Mouse (Mus musculus): ENCODE results near the gene C1s2. TPM values are rescaled to one million over a fixed set of nuclear protein-coding genes. Genes with fewer than 3 reads are reported as not detected.
"Not testable (repeated sequence)": the region's sequence is repeated elsewhere in the genome, so short reads cannot be mapped to it uniquely, and the experiment has no call there.

C1s2 gene
- 0.59 and 0.62 TPM in 2 replicates for polyA plus RNA-seq (2012; rRNA removed)

DNA sequence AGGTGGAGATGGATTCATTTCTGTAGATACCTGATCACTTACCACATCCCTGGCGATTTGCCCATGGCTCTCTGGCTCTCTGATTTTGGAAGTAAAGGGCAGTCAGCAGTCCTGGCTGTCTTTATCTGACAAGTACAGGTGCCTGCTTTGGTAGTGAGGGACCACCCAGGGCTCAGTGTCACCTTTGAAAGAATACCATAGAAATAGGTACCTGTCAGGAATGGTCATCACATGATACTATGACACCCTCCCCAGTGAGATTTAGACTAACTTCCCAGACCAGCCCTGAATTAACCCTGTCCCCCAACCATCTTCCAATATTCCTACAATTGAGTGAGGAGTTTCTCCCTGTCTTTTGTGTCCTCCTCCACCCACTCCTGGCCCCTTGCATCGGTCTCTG, at the start of gene C1s2:
TSS of gene C1s2 (minus strand) at position 101 of the 400 bp plus-strand sequence.
- not testable (repeated sequence) for DNase-seq (ENCODE audit: extremely low spot score in 1 of 2, low spot score in 1 of 2)

- peak in 1 of 2 experiments; percentile 57 for DNase-seq (ENCODE audit: extremely low spot score in 1 of 2, low spot score in 1 of 2)
Measured at GRCm38 (mm10) chr6:124683591-124684417, 47.9 kb upstream of the C1s2 start.

DNA sequence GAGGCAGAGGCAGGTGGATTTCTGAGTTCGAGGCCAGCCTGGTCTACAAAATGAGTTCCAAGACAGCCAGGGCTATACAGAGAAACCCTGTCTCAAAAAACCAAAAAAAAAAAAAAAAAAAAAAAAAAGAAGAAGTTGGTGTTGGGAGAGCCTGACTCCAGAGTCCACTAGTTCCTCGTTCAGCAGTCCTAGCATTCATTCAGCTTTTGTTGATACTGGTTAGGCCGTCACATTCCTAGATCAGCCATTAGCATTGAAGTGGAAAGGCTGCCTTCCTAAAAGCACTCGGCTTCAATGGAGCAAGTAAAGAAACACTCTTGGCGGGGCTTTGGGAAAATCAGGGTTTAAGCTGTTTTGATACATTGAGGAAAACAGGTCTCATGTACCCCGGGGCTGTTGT, 46.4 kb upstream of the C1s2 start:
- DNase-seq (ENCODE audit: extremely low spot score in 1 of 2, low spot score in 1 of 2): not testable (repeated sequence)

- DNase-seq (ENCODE audit: extremely low spot score in 1 of 2, low spot score in 1 of 2): peak in 1 of 2 experiments; percentile 42
Measured at GRCm38 (mm10) chr6:124679486-124679885, 43.6 kb upstream of the C1s2 start.

GRCm38 (mm10) chr6:124678769-124679168, 42.9 kb upstream of the C1s2 start:
- no peak for DNase-seq (ENCODE audit: extremely low spot score in 1 of 2, low spot score in 1 of 2)

DNA sequence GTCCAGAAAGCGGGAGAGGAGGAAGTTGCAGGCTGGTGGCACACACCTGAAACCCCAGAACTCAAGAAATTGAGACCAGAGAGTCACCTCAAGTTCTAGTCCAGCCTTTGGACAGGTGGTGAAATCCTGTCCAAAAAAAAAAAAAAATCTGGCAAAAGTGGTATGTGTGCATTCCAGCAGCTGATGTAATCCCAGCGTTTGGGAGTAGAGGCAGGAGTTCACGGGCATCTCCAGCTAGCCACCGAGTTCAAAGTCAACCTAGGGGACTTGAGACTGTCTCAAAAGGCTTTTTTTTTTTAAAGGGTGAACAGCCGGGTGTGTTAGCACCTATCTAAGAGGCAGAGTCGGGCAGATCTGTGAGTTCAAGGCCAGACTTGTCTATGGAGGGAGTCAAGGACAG, 40.3 kb upstream of the C1s2 start:
- DNase-seq (ENCODE audit: extremely low spot score in 1 of 2, low spot score in 1 of 2): no peak

GRCm38 (mm10) chr6:124674591-124674990, 38.7 kb upstream of the C1s2 start:
- no peak for DNase-seq (ENCODE audit: extremely low spot score in 1 of 2, low spot score in 1 of 2)

DNA sequence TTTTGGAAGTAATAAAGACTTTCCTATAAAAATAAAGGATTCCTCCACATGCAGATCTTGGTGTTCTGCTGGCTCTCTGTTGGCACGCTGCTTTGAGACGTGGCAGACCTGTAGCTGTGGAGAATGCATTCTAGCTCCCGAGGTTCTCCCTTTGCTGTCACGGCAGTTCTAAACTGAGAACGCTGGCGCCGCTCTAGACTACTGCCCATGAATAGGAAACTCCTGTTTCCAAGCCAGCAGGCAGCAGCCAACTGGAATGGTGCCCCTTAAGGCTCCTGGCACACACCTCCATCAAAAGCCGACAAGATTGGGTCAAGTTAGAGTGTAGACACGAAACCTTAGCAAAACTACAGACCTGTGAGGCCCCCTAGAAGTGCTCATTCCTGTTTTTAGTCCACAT, 37.7 kb upstream of the C1s2 start:
- peak; percentile 36 to 67 for DNase-seq (ENCODE audit: extremely low spot score in 1 of 2, low spot score in 1 of 2)

GRCm38 (mm10) chr6:124672100-124672499, 36.2 kb upstream of the C1s2 start:
- no peak for DNase-seq (ENCODE audit: extremely low spot score in 1 of 2, low spot score in 1 of 2)

GRCm38 (mm10) chr6:124670281-124670900, 34.5 kb upstream of the C1s2 start:
- DNase-seq (ENCODE audit: extremely low spot score in 1 of 2, low spot score in 1 of 2): no peak

DNA sequence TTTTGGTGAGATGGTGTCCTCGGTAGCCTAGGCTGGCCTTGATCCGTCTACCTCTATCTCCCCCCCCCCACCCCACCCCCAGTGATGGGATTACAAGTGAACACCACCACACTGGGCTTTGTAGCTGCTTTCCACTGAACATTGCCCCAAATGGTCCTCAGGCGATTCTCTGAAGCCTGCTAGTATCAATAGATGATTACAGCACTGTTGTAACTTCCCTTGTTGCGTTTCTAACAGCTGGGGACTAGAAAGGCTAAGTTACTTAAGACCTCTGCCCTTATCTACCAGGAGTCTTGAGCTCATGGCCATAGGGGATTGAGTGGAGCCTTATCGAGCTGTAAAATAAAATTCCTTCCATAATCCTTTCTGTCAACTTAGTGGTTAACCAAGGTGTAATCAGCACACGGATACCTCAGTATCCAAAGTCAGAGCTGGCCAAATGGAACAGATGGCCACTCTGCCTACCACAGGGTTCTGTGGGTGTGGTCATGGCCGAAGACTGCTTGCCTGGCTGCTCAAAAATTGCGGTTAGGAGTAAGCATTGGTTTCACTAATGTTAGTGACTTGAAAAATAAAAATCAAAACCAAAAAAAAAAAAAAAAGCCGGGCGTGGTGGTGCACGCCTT, 33.5 kb upstream of the C1s2 start:
- no peak for DNase-seq (ENCODE audit: extremely low spot score in 1 of 2, low spot score in 1 of 2)

GRCm38 (mm10) chr6:124665011-124665410, 29.1 kb upstream of the C1s2 start:
- DNase-seq (ENCODE audit: extremely low spot score in 1 of 2, low spot score in 1 of 2): no peak

DNA sequence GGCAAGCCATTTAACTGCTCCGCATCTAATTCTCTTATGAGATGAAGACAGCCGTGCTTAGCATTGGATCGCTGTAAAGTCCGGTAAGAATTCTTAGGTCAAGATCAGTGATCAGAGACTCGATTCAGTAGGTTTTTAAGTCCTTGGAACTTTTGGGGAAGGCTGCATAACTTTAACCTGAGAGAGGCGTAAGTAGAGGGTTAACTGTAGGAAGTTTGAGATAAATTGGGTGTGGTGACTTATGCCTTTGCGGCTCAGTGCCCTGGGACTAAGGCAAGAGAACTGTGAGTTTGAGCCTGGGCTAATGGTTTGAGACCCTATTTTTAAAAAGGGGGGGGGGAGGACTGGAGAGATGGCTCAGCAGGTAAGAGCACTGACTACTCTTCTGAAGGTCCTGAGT, 28.4 kb upstream of the C1s2 start:
- DNase-seq (ENCODE audit: extremely low spot score in 1 of 2, low spot score in 1 of 2): no peak

GRCm38 (mm10) chr6:124663424-124663795, 27.5 kb upstream of the C1s2 start:
- no peak for DNase-seq (ENCODE audit: extremely low spot score in 1 of 2, low spot score in 1 of 2)

DNA sequence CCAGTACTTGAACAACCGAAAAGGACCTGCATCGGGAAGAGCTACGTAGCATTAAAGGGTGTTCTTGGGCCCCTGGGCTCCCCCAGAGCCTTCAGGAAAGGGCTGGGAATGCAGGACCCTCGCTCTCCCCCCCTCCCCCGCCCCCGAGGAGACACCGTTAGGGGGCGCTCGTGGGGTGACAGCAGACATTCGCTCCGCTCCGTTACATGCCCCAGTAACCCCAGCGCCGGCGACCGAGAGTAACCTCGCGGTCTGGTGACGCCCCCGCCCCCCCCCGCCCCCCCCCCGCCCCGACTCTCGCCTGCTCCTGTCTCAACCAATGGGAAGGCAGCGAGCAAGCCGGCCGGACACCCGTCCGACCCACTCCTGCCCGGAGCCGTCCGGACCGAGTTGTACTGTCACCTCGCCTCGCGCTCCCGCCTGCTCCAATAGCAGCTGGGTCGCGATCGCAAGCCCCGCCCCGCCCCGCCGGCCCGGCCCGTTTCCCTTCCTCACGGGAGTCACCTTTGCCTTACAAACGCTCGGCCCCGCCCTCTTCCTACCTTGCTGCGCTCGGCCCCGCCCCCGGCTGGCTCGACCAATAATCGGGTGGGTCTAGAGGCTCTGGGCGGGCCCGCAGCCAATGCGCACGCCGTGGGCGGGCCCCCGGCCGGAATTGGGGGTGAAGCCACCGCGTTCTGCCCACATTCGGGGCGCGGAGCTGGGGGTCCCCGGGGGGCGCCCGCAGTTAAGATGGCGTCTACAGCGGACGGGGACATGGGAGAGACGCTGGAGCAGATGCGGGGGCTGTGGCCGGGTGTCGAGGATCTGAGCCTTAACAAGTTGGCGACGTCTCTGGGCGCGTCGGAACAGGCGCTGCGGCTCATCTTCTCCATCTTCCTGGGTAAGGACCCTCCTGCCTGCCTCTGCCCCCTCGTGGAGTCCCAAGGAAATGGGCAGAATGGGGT, 26.9 kb upstream of the C1s2 start, which contains the start of gene Lpcat3:
TSS of gene Lpcat3 (plus strand) at position 551 of the 947 bp plus-strand sequence.
- peak; percentile 95 to 98 for DNase-seq (ENCODE audit: extremely low spot score in 1 of 2, low spot score in 1 of 2)

DNA sequence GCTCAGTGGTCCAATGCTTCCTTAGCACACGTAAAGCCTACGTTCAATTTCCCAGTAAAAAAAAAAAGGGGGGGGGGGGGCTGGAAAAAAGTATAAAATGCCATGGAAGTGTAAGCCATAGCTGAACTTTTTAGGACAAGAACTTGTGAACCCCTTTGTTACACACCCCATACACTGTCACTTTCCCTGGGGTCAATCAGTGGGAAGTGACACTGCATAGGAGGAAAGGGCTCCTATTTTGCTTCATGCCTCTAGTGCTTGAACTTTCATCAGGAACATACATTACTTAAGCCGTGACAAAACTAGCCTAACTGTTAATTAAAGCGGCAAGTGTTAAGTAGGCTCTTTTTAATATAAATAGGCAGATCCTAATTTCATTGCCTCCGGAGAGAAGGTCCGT, 26.1 kb upstream of the C1s2 start:
- no peak for DNase-seq (ENCODE audit: extremely low spot score in 1 of 2, low spot score in 1 of 2)

DNA sequence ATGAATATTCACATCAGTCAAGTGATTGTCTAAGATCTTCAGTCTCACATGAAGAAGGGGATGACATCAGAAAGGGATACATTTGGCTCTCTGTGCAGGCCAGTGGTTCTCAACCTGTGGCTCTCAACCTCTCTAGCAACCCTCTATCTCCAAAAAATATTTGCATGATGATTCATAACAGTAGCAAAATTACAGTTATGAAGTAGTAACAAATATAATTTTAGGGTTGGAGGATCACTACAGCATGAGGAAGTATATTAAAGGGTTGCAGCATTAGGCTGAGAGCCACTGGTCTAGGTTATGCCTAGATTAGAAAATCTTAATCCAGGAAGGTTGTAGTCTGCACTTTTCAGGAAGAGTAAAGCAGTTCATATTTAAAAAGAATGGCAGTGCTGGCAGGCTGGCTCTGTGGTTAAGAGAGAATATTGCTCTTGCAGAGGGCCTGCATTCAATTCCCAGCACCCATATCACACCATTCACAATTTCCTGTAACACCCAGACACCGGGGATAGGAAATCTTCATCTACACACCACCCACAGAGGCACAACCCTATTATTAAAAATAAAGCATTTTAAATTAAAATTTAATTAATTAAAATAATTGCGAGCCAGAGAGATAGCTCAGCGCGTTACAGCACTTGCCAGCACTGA, 25.4 kb upstream of the C1s2 start:
- DNase-seq (ENCODE audit: extremely low spot score in 1 of 2, low spot score in 1 of 2): no peak

GRCm38 (mm10) chr6:124658067-124658466, 22.2 kb upstream of the C1s2 start:
- no peak for DNase-seq (ENCODE audit: extremely low spot score in 1 of 2, low spot score in 1 of 2)

DNA sequence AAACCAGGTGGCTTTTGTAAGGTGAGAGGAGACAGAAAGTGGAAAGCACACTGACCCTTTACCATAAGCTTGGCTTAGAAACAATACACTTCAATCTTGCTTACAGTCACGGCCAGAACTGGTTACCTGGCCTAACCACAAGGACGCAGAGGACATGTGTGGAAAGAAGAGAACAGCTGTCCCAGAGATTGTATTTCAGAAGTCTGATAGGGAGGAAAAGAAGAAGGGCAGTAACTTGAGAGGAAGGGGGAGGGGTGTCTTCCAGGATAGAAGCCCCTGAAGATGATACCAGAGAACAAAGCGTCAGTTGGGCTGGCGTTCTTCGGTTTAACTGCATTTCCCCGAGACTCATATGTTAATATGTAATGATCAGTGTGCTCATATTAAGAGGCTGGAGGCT, 20.0 kb upstream of the C1s2 start:
- no peak for DNase-seq (ENCODE audit: extremely low spot score in 1 of 2, low spot score in 1 of 2)

DNA sequence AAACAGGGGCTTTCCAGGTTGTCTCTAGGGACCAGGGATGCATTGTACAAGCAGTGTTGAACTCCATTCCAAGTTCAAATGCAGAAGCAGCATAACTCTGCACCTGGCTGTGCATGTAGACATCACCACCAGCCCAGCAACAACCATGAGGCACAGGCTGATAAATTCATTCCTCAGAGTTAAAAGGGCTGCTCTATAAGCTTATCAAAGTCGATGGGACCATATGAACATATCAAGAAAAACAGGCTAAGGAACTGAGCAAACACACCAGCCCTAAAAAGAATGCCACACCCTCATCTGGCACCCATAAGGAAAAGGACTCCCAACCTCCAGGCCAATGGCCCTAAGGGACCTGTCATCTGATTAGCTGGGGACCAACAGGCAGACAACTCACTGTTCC, 10.5 kb upstream of the C1s2 start:
- no peak for DNase-seq (ENCODE audit: extremely low spot score in 1 of 2, low spot score in 1 of 2)
